Mouse (Mus musculus) stomach, embryonic 15.5 days (tissue): ENCODE results near the gene Pkp2. TPM values are rescaled to one million over a fixed set of nuclear protein-coding genes. Genes with fewer than 3 reads are reported as not detected.
"Not testable (repeated sequence)": the region's sequence is repeated elsewhere in the genome, so short reads cannot be mapped to it uniquely, and the experiment has no call there.

Source experiments
- ATAC-seq: fragments of 200-750 bp; cut with Nextera tagmentation; 2 replicates; pipeline ENCODE4 v1.8.0; 2017; ENCODE audit warnings: low read depth, moderate number of reproducible peaks, moderate TSS enrichment; ENCODE audit not compliant: insufficient read depth, low FRiP score
- H3K27ac ChIP-seq: fragments of 300-500 bp; sonication (generic); 2 replicates; pipeline ENCODE4 v1.5.1; 2015; ENCODE audit warnings: mild to moderate bottlenecking, inconsistent platforms
- H3K27me3 ChIP-seq: fragments of 300-500 bp; sonication (generic); replicated peaks from 2 replicates; pipeline ENCODE4 v1.6.1; 2015; ENCODE audit warnings: inconsistent platforms
- H3K36me3 ChIP-seq: fragments of 300-500 bp; sonication (generic); 2 replicates; pipeline ENCODE4 v1.6.1; 2015; ENCODE audit warnings: inconsistent platforms
- H3K4me1 ChIP-seq: fragments of 300-500 bp; sonication (generic); 2 replicates; pipeline ENCODE4 v1.6.1; 2015; ENCODE audit warnings: inconsistent platforms
- H3K4me2 ChIP-seq: fragments of 300-500 bp; sonication (generic); 2 replicates; pipeline ENCODE4 v1.6.1; 2015; ENCODE audit warnings: mild to moderate bottlenecking, inconsistent platforms
- H3K4me3 ChIP-seq: fragments of 300-500 bp; sonication (generic); replicated peaks from 2 replicates; pipeline ENCODE4 v1.5.1; 2015; ENCODE audit warnings: inconsistent platforms
- H3K9ac ChIP-seq: fragments of 300-500 bp; sonication (generic); 2 replicates; pipeline ENCODE4 v1.6.1; 2015; ENCODE audit warnings: inconsistent platforms
- H3K9me3 ChIP-seq: fragments of 300-500 bp; sonication (generic); 2 replicates; pipeline ENCODE4 v1.6.1; 2016; ENCODE audit warnings: inconsistent platforms
- WGBS: fragments of 180-500 bp; shearing (Covaris S2); methylation state at CpG from one replicate; pipeline ENCODE4 v1.1.7; 2015; 5-methylcytosine and 5-hydroxymethylcytosine counted together
- polyA plus RNA-seq: library from polyadenylated mRNA; unstranded; fragments of >200 nt; fragmentation: Nextera tagmentation; extraction: Ambion mirVana; gene quantifications from 2 replicates; pipeline ENCODE4 v1.2.1, GENCODE M21; 2015

Pkp2 gene
- polyA plus RNA-seq = 15.5 and 19.0 TPM in 2 replicates

DNA sequence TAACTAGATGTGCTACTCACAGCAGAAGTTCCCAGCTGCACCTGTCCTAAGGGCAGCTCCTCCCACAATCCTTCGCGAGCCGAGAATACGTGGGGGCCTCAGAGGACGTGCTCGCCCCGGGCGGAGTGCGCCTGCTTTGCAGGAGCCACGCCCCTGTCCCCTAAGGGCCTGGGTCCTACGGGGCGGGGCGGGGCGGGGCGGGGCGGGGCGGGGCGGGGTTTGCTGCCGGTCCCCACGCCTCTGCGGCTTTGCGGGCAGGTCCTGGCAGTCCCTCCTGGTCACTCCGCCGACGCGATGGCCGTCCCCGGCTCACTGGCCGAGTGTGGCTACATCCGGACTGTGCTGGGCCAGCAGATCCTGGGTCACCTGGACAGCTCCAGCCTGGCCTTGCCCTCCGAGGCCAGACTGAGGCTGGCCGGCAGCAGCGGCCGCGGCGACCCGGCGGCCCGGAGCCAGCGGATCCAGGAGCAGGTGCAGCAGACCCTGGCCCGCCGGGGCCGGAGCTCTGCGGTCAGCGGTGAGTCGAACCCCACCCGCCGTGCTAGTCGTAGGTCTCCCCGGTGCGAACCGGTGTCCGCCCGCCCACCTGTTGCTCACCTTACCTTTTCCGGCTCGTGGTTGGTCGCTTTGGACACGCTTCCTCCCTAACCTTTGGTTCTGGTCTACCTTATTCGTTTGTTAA lies at the start of gene Pkp2:
Gene Pkp2 (plus strand): TSS at position 240 of the 682 bp plus-strand sequence.
- peak within 1 kb of the TSS; percentile 63 for H3K4me3 ChIP-seq
- WGBS = under 1% methylated on average over 58 of the region's 59 CpGs
- H3K27ac ChIP-seq = peak within 1 kb of the TSS; percentile 54
- peak within 1 kb of the TSS; percentile 55; the same call in 1 of the 2 replicates for H3K9ac ChIP-seq
- peak; percentile 96 for ATAC-seq
- peak within 1 kb of the TSS; percentile 96 for H3K4me2 ChIP-seq
- H3K36me3 ChIP-seq = no peaks in the 10 kb centered on the region
- H3K4me1 ChIP-seq = peaks cover 4% of the 10 kb centered on the region
- H3K27me3 ChIP-seq = 0 out of 2 replicates have a peak, but pooled peaks cover 10% of the 10 kb centered on the region
- no peaks in the 10 kb centered on the region for H3K9me3 ChIP-seq

- no peaks in the 10 kb centered on the region for H3K4me1 ChIP-seq
- ATAC-seq = no peak
- no peak overlapping the region for H3K4me3 ChIP-seq
- H3K36me3 ChIP-seq = no peaks in the 10 kb centered on the region
- H3K4me2 ChIP-seq = no peak overlapping the region
- no peak overlapping the region for H3K27ac ChIP-seq
- no peak overlapping the region for H3K9ac ChIP-seq
- H3K27me3 ChIP-seq = no peaks in the 10 kb centered on the region
- 60% methylated on average over 17 of the region's 17 CpGs for WGBS
- H3K9me3 ChIP-seq = no peaks in the 10 kb centered on the region
These were observed 15.7 kb upstream of the Pkp2 start for GRCm38 (mm10) chr16:16197374-16197773.

DNA sequence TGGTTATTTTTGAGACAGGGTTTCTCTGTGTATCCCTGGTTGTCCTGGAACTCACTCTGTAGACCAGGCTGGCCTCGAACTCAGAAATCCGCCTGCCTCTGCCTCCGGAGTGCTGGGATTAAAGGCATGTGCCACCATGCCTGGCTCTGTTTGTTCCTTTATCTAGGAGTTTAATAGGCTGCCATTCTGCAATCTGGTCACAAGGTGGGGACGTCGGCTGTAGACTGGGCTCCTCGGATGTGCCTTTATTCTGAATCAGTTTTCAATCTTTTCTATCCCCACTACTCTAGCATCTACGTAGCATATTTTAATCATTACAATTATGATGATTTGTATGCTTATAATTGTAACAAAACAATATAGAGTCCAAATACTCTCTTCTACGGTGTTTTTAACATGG lies 11.1 kb upstream of the Pkp2 start:
- WGBS = 40% methylated on average over 8 of the region's 8 CpGs
- H3K4me3 ChIP-seq, H3K4me1 ChIP-seq, H3K36me3 ChIP-seq, H3K27ac ChIP-seq, ATAC-seq, H3K4me2 ChIP-seq, H3K9ac ChIP-seq, H3K9me3 ChIP-seq, H3K27me3 ChIP-seq: not testable (repeated sequence)

DNA sequence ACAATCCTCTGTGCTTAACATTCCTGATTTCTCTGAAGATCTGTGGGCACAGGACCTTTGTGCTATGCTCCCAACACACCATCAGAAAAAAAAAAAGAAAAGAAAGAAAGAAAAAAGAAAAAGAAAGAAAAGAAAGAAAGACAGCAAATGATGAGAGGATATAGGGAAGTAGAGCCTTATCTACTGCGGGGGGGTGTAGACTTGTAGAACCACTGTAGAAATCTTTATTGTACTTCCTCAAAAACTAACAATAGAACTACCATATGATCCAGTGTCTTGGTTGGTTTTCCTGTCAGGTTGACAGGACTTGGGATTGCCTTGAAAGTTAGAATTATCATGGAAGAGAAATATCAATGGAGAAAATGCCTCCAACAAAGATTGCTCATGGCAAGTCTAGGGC lies 8.5 kb upstream of the Pkp2 start:
- Histone ChIP-seq H3K4me3 (no peak overlapping the region), H3K9me3 (no peaks in the 10 kb centered on the region), H3K36me3 (no peaks in the 10 kb centered on the region), H3K4me1 (no peaks in the 10 kb centered on the region), H3K4me2 (no peak overlapping the region), H3K9ac (no peak overlapping the region), H3K27ac (no peak overlapping the region), H3K27me3 (no peaks in the 10 kb centered on the region)
- 77% methylated on average over 1 of the region's 1 CpGs for WGBS
- ATAC-seq = no peak

DNA sequence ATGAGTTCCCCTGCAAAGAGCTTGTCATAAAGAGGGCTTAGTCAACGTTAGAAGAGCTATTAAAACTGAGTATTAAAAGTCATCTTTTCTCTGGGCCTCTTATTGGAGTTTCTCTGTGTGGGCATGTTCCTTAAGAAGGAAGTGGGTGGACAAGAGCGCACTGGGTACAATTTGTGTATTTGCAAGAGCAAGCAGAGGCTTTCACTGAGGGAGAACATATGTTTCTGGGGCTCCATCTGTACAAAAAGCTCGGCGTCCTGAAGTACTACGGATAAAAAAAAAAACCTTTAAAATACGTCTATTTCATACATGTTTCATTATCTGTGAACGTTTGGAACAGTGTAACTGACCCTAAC lies 417 bp upstream of the Pkp2 start:
- Histone ChIP-seq H3K27ac (no peak overlapping the region), H3K9ac (no peak overlapping the region), H3K9me3 (no peaks in the 10 kb centered on the region), H3K4me1 (peaks cover 4% of the 10 kb centered on the region), H3K27me3 (0 out of 2 replicates have a peak, but pooled peaks cover 10% of the 10 kb centered on the region), H3K36me3 (no peaks in the 10 kb centered on the region), H3K4me3 (peak overlapping the region; percentile 63), H3K4me2 (peak overlapping the region; percentile 96)
- ATAC-seq = no peak
- 14% methylated on average over 7 of the region's 7 CpGs for WGBS

- 4% methylated on average over 17 of the region's 17 CpGs for WGBS
- Histone ChIP-seq H3K4me3 (peak overlapping the region; percentile 63), H3K4me1 (peaks cover 4% of the 10 kb centered on the region), H3K27me3 (0 out of 2 replicates have a peak, but pooled peaks cover 10% of the 10 kb centered on the region), H3K36me3 (no peaks in the 10 kb centered on the region), H3K4me2 (peak overlapping the region; percentile 96), H3K9me3 (no peaks in the 10 kb centered on the region), H3K9ac (no peak overlapping the region; the same call in 1 of the 2 replicates), H3K27ac (peak overlapping the region; percentile 54; the same call in 1 of the 2 replicates)
- ATAC-seq = no peak
These were observed 715 bp downstream of the Pkp2 start for GRCm38 (mm10) chr16:16213761-16214305.

- no peaks in the 10 kb centered on the region for H3K9me3 ChIP-seq
- peaks cover 4% of the 10 kb centered on the region for H3K4me1 ChIP-seq
- H3K27ac ChIP-seq = no peak overlapping the region
- H3K36me3 ChIP-seq = no peaks in the 10 kb centered on the region
- no peak for ATAC-seq
- 0 out of 2 replicates have a peak, but pooled peaks cover 10% of the 10 kb centered on the region for H3K27me3 ChIP-seq
- H3K4me2 ChIP-seq = no peak overlapping the region
- WGBS = 30% methylated on average over 11 of the region's 11 CpGs
- H3K9ac ChIP-seq = no peak overlapping the region
- no peak overlapping the region for H3K4me3 ChIP-seq
These were observed 2.7 kb downstream of the Pkp2 start for GRCm38 (mm10) chr16:16215645-16216387.

DNA sequence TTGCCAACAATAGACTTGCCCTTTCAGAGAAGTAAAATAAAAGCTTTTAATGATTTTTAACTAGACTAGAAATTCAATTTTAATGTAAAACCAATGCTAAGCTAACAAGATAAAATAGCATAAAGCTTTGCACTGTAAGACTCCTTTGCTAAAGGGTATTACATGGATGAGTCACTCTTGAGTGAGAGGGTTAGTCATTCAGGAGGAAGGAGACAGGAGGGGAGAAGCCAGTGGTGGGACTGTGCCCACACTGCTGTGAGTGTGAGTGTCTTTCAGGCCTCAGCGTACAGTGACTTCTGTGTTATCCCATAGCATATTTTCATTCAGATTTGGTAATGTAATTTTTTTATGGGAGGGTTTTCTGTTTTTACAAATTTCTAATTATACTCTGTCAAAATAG lies 3.8 kb downstream of the Pkp2 start:
- 0 out of 2 replicates have a peak, but pooled peaks cover 10% of the 10 kb centered on the region for H3K27me3 ChIP-seq
- H3K4me2 ChIP-seq = no peak overlapping the region
- H3K4me1 ChIP-seq = peaks cover 4% of the 10 kb centered on the region
- H3K27ac ChIP-seq = no peak overlapping the region
- H3K9ac ChIP-seq = no peak overlapping the region
- ATAC-seq = no peak
- H3K36me3 ChIP-seq = no peaks in the 10 kb centered on the region
- WGBS = 78% methylated on average over 1 of the region's 1 CpGs
- H3K4me3 ChIP-seq = no peak overlapping the region
- no peaks in the 10 kb centered on the region for H3K9me3 ChIP-seq

- Histone ChIP-seq H3K4me1 (peaks cover 15% of the 10 kb centered on the region), H3K4me2 (no peak overlapping the region), H3K27me3 (0 out of 2 replicates have a peak, but pooled peaks cover 5% of the 10 kb centered on the region), H3K9me3 (no peaks in the 10 kb centered on the region), H3K36me3 (no peaks in the 10 kb centered on the region), H3K27ac (no peak overlapping the region), H3K9ac (no peak overlapping the region), H3K4me3 (no peak overlapping the region)
- 23% methylated on average over 3 of the region's 3 CpGs for WGBS
- no peak for ATAC-seq
These were observed 6.7 kb downstream of the Pkp2 start for GRCm38 (mm10) chr16:16219835-16220234.

- no peaks in the 10 kb centered on the region for H3K36me3 ChIP-seq
- no peak overlapping the region for H3K4me2 ChIP-seq
- no peaks in the 10 kb centered on the region for H3K27me3 ChIP-seq
- 59% methylated on average over 1 of the region's 1 CpGs for WGBS
- H3K4me3 ChIP-seq = no peak overlapping the region
- H3K27ac ChIP-seq = no peak overlapping the region
- H3K9ac ChIP-seq = no peak overlapping the region
- H3K9me3 ChIP-seq = no peaks in the 10 kb centered on the region
- peaks cover 10% of the 10 kb centered on the region for H3K4me1 ChIP-seq
- ATAC-seq = no peak
These were observed 9.5 kb downstream of the Pkp2 start for GRCm38 (mm10) chr16:16222651-16223050.

DNA sequence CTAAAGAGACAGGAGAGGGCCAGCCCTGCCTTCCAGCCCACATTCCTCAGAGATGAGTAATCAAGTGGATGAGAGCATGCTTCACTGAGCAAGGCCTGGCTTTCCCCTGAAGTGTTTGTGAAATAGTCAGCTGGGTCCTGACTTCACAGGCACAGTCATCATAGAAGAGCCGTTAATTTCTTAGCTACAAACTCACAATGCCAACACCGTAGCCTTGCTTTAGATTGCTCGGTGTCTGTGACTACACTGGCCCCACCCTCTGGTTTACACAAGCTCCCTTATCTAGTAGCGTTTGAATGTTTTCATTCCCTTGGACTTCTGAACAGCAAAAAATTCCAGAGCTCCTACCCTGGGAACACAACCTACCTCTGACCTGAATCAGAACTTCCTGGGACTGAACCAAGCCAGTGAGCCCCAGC lies 11.4 kb downstream of the Pkp2 start:
- ATAC-seq = peak; percentile 80
- no peaks in the 10 kb centered on the region for H3K36me3 ChIP-seq
- H3K27me3 ChIP-seq = no peaks in the 10 kb centered on the region
- H3K9ac ChIP-seq = no peak overlapping the region
- 14% methylated on average over 4 of the region's 4 CpGs for WGBS
- no peaks in the 10 kb centered on the region for H3K9me3 ChIP-seq
- peaks cover 10% of the 10 kb centered on the region for H3K4me1 ChIP-seq
- peak overlapping the region; percentile 62; the same call in 1 of the 2 replicates for H3K27ac ChIP-seq
- H3K4me2 ChIP-seq = no peak overlapping the region
- no peak overlapping the region for H3K4me3 ChIP-seq

- H3K27ac ChIP-seq = no peak overlapping the region
- no peaks in the 10 kb centered on the region for H3K36me3 ChIP-seq
- WGBS = 96% methylated on average over 22 of the region's 22 CpGs
- H3K4me2 ChIP-seq = no peak overlapping the region
- no peak overlapping the region for H3K4me3 ChIP-seq
- no peaks in the 10 kb centered on the region for H3K9me3 ChIP-seq
- peaks cover 10% of the 10 kb centered on the region for H3K4me1 ChIP-seq
- H3K27me3 ChIP-seq = no peaks in the 10 kb centered on the region
- ATAC-seq = no peak
- no peak overlapping the region for H3K9ac ChIP-seq
These were observed 12.7 kb downstream of the Pkp2 start for GRCm38 (mm10) chr16:16225828-16226227.
